Mouse (Mus musculus) spleen, postnatal 4 days (tissue): ENCODE data around the gene Mrps27.

Experiments
- DNase-seq, 2 experiments: peaks; one replicate each; pipeline ENCODE4 v3.0.0; 2022; ENCODE audit warnings: low spot score in 2 of 2

Gene Mrps27

DNA sequence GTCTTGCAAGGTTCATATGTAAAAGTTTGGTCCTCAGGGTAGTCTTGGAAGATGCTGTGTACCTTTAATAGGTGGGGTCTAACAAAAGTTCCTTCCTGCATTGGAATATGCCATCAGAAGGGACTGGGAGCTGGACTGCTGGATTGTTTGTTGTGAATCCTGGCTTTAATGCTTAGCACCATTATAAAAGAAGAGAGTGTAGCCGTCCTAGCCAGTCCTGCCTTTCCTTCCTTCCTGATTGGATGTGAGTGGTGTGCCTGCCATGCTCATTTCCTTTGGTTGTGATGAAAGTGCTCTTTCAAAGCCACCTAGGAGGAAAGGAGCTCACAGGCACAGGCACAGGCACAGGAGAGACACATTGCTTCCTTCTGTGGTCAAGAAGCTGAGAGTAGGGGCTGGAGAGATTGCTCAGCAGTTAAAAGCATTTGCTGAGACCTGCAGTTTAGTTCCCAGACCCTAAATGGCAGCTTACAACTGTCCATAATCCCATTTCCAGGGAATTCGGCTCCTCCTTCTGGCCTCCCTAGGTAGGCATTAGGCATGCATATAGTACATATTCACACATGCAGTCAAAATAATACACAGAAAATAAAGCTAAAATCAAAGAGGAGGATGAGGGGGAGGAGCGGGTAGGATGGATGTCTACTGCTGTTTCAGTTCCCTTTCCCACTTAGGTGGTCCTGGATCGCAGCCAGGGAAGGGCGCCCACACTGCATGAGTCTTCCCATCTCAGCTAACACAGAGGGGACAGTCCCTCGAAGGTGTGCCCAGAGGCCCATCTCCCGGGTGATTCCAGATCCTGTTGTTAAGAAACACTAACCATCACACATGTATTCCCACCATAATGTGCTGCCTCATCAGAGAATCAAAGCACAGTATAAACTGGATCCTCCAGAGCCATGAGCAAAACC is 43.6 kb downstream of the Mrps27 start:
- DNase-seq, result no peak

DNA sequence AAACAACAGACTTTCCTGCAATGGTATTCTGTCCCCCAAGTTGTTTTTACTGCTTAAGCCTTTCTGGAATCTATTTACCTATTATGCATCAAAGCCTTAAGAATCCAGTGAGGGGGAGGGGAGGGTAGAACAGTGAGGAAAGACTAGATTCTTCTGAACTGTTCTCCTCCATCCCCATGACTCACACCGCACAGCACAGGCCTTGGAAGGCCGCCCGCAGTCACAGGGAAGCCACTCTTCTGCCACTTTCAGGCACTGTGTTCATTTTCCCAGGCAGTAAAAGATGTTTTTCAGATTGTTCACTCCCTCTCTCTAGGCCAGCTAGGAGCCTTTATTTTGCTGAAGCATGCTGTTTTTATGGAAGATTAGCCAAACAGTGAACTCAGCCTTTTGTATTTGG is 46.8 kb downstream of the Mrps27 start:
- no peak for DNase-seq

DNA sequence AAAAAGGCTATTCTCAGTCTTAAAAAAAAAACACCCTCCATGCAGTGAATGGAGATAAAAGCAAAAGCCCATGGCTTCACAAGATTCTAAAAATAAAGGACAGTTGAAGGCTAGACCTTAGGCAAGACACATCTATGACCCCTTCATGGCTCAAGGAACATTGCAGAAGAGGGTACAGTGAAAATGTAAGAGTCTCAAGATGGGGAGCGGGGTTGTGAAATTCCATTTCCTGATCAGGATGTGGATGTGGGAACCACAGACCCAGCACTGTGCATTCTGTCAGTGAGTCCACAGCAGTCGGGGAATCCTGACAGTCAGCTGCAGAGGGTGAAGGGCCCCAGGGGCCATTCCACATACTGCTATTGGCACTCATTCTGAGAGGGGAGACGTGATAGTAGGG is 48.5 kb downstream of the Mrps27 start:
- no peak for DNase-seq

DNA sequence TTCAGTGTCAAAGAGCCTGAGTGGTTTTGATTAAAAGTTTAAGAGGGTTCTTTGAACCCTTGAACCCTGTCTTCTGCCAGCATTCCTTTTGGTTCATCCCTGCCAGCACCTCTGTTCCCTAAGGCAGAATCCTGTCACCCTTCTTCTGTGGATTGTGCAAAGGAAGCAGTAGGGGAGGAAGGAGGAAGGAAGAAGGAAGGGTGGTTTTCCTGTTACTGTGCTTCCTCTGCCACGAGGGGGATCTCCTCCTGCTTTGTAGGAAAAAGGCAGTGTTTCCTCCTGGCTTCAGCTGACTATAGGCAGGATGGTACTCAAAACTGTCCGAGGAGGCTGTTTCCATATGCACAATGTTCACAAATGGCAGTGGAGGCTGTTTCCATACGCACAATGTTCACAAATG is 50.1 kb downstream of the Mrps27 start:
- no peak for DNase-seq

DNA sequence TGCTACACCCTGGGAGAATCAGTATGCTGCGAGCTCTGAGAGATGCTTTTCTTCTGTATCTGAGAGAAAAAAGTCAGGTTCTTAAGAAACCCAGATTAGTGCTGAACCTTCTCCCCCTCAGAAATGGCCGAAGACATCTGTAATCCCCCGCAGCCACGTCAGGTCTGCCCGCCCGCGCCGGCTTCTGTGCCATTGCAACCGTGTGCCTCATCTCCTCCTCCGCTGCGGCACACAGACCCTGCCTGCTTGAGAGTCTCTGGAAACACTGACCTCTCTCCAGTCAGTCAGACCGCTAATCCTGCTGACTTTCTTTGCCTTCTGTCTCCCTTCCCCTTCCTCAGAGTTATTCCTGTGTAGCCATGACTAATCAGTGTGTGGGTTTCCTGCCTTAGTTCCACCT is 50.9 kb downstream of the Mrps27 start:
- DNase-seq, result no peak

DNA sequence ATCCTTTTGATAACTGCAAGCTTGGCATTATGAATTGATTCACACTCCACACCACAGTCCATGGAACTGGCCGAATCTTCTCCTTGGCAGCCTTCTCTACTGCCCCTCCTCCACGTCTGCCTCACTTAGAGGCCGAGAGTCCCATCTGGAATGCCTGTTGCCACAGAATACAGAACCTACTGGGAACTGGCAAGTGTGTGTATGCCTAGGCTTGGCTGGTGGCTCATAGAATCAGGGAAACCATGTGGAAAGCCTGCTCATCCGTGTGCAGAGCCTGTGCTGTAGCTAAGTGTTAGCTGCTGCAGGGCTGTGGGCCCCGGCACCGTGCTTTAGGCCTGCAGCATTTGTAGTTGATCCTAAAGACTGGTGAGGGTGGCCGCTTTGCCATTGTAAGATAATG is 52.6 kb downstream of the Mrps27 start:
- no peak for DNase-seq

DNA sequence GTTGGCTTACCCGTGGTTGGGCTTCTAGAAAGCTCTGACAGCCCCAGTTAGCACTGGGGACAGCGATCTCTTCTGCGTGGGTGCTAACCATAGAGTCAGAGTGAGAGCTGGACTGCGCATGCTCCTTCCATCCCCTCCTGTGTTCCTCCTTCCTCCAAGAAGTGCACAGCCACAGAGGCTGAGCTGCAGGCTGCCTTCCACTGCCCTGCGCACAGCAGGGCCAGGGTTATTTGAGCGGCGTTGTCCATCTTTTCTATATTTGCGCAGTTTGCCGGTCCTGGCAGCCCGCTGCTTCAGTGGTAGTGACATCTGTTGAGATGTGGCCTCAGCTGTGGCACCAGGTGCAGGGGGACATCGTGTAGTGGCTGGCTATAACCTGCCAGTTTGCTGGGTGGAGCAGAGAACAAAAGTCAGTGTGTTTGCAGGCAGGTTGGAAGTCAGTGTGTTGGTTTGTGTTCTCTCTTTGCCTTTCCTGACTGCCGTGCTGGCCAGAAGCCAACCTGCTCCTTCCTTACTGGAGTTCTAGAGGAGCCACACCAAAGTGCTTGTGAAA is 53.6 kb downstream of the Mrps27 start:
- DNase-seq, result no peak

DNA sequence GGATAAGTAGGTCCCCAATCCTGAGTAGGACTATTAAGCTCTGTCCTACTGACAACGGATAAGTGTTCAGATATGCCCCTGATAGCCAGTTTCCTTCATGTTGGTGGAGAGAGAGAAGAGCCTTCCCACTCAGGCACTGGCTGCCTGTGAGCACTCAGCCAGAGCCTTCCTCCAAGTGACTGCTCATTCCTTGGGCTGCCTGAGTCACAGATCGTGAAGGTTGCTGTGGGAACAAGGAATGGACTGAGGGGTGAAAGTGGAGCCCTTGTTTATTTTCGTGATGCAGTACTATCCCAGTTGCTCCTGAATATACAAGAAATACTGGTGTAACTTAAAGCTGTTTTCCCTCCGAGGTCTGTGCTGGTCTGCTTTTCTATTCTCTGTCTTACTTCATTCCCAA is 54.8 kb downstream of the Mrps27 start:
- no peak for DNase-seq

DNA sequence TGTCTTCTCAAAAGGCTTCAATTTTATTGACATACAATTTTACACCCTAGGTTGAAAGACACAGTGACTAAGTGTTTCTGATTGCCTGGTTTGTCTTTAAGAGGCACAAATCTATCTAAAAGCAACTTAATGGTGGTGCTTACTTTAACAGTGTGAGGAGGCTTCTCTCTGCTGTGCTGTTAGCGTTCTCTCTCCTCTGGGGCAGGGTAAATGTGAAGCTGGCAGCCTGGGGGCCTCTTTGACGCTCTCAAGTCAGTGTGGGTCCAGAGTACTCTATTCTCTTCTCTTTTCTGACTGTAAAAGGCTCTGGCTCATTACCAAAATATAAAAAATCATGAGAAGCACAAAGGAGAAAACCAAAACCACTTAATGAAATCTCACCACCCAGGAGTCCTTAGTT is 64.6 kb downstream of the Mrps27 start:
- DNase-seq, result no peak

DNA sequence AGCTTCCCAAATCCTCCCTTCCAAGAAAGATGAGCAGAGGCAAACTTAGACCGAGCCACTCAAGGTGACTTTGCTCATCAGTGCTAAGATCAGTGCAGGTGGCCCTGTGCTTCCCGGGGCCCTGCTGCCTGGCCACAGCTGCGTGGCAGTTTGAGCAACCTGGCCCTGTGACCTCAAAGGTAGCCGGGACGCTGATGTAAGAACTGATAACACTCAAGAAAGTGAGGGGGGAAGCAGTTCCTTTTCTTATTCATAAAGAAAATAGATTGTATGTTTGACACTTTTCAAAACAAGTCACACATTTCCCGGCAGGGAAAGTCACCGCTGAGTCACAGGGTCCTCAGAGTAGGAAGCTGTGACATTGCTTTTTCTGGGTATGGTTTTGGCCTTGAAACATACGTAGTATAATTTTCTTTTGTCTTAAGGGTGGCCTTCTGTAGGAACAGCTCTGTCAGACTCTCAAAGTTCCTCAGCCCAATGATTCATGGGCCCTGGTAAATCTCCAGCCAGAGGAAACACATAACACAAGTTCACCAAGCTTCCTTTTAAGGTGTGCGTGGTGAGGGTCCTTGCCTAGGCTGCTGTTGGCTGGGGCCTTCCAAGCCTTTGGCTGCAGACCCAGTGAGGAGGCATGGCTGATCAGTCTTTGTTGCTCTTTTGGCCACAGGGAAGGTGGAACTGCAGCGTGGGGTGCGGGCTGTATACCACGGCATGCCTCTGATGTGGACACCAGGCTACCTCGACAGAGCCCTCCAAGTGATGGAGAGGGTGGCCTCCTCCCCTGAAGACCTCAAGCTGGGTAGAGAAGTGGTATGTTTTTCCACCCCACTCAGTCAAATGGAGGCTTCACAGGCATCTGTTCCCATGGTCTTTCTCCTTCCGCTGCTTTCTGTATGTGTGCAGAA is 66.3 kb downstream of the Mrps27 start:
- DNase-seq, result no peak

DNA sequence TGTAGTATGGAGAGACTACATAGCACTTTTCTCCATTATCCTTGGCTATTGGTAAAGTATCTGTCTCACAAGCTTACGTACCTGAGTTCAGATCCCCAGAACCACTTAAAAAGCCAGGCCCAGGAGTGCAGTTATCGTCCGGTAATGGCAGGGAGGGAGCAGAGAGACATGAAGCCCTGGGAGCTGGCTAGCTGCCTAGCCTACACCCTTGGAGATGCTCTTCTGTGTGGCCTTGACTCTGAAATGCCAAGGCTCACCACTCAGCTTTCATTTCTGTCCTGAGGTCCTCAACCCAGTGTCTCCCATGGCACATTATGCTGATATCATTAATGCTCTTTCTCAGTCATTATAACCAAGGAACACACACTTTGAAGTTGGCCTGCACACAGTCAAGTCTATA is 67.2 kb downstream of the Mrps27 start:
- DNase-seq, result no peak

DNA sequence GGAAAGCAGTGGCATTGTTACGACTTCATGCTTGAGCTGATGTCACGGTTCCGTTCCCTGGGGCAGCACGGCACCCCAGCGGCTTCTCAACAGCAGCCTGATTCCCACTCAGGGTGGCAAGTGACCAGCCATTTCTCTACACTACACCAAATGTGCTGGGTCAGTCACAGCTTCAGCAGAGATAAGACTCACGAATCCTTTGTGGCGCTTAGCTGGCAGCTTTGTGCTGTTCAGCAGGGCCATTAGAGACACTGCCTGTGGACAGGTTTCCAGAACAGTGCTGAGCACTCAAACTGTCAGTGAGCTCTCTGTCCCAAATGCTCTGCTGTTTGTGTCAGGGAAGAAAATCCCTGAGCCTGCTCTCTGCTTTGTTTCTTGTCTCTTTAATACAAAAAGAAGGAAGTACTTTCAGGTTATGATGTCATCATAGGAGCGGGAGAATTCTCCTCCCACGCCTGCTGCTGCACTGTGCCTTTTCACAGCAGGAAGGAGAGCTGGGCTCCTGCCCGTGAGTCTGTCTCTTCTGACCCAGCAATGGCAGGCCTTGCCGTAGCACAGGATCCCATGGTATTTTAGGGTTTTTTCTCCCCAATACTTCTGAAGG is 68.0 kb downstream of the Mrps27 start:
- DNase-seq, result no peak

DNA sequence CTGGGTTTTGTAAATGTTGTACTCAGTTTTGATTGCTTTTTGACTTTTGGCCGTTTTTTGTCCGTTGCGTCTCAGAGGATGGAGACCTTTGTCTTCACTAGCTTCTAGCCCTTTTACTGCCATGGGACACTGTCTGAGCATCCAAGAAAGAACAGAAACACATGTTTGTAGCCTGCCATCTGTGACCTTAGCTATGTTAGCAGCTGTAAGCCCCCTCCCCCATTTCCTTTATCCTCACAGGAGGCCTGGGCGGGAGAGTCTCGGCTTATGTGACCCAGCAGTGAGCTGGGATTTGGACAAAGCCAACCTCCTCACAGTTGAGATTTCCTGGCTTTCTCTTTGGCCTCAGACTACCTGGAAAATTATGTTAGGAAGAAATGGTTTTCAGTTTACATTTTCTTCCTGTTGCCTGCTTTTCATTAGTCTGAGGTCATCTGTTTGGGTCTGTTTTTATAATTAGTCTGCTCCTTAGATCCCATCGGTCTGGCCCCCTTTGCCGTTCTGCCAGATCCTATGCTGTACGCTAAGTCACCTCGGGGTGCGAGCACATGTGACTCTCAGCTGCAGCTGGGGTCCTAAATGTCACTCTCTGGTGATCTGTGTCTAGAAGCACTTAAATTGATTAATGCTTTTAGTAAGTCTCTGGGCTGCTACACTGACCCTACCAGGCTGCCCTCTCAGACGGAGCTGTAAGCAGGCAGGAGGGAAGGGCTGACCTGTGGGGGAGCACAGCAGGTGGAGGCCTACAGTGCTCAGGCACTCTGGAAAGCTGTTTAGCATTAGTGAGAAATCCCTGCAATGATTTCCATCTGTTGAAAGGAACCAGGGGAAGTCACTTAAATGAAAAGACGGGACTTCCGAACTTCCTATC is 69.1 kb downstream of the Mrps27 start:
- DNase-seq, result no peak

DNA sequence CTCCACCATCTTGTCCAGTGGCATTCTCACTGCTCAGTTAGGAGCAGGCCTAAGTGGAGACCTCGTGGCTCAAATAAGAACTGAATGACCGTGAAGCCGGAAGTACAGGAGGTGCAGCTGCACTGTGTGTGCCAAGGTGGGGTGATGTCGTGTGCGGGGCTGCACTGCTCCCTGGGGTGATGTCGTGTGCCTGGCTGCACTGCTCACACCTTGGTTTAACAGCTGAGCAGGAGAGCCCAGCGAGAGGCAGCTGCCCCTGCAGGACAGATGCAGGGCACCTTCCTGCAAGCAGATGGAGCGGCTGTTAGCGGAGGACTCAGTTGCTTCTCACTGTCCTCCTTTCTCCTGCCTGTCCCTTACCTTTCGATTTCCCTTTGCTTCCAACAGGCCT is 69.8 kb downstream of the Mrps27 start:
- DNase-seq, result no peak

DNA sequence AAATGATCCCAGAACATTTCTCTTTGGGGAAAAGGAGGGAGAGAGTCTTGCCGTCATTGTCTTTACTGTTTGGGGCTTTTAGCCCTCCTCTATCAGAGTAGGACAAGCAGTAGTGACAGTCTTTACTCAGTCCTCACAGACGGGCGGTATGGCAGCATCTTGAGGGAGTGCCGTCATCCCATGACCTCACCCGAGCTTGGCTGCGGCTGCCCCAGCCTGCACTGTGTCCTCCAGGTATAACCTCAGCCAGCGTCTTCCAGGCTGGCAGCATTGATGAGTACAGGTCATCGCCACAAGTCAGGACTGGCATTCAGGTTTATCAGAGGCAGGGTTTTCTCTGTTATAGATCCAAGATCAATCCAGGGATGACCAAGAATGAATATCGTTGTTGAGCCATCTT is 72.0 kb downstream of the Mrps27 start:
- DNase-seq, result no peak

DNA sequence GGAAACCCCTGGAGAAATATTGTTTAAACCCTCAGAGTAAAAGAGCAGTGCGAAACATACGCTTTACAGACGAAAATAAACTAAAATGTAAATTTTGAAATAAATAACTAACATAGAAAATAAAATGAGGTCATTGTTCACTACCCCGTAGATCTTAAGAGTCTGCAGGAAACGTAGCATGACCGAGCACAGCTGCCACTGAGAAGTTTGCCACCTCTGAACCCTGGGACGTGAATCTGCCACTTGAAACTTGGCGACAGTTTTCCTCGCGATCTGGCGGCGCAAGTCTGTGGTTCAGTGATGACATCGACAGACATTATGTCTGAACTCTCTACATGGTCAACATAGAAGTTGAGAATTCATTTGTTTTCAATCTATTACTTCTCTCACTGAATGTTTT is 79.0 kb downstream of the Mrps27 start:
- no peak for DNase-seq

DNA sequence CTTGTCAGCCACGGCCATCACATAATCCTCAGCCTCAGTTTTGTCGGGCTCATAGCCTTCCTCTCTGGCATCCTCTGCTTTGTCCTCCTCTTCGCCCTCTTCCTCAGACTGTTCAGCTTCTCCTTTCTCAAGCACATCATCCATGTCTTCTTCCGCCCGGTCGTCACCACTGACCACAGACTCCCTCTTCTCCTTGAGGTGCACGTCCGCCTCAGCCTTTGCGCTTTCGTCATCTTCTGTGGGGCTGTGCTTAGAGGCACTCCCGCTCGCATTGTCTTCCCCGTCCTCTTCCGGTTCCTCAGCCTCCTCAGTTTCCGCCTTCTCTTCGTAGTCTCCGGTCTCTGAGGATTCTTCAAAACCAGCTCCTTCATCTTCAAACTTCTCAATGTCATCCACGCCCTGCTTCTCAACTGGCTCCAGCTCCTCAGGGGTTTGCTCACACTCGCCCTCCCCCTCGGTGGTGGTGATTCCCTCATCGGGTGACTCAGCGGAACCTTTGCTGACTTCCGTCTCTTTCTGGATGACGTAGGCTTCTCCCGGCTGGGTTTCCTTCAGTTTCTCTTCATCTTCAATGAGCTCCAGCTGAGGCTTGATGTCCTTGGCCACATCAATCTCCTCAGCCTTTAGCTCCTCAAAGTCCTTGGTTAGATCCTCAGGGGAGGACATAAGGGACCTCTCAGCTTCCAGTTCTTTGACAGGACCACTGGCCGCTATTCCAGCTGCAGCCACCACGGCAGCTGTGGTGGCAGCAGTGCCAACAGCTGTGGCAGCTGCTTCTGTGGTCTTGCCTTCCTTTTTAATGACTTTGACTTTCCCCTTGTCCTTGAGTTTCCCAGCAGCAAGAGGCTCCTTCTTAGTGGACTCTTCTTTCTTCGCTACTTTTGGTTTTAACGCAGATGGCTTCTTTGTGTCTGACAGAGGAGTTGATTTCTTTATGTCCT is 88.8 kb downstream of the Mrps27 start:
- DNase-seq, result no peak

DNA sequence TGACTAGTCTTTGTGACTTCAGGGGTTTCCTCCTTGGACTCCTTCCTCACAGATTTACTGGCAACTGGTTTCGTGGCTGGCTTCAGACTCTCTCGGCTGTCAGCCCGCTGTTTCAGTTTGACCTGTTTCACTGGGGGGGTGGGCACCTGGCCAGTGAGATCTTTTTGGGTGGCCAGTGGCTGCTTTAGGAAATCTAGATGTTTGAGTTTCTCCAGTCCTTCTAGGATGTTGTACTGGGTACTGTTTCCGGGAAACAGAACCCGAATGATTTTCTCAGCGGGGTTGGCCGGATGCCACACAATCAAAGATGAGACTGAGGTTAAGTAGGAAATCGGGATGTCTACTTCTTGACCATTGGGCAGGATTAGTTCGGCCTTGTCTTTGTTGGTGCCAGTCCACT is 89.9 kb downstream of the Mrps27 start:
- no peak for DNase-seq

DNA sequence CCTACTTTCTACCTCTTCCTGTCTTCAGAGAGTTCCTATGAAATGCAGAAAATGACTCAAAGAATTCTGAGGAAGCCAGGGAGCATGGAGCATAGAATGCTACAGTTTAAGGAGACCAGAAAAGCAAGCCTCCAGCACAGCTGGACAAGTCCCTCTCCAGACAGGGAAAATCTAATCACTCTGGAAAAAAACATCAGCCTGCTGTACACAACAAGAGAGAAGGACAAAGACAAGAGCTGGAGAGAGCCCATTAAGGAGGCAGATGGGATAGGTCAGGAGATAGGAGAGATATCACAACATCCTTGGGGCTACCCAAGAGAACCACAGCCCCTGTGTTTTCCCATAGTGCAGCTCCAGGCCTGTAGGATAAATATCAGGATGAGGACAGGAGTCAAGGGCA is 92.5 kb downstream of the Mrps27 start:
- no peak for DNase-seq

DNA sequence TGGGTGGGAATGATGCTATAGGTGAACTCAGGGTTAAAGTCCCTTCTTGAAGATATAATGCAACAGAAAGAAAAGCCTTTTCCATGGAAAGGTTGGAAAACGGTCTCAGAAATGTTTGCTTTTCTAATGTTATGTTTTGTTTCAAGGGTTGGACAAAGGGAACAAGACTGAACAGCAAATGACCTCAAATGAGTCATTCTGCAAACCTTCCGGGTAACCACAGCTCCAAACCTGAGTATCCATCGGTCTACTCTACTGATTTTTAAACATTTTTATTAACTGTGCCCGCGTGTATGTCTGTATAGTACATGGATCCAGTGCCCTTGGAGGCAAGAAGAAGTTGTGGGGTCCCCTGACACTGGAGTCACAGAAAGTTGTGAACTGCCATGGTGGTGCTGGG is 94.8 kb downstream of the Mrps27 start:
- DNase-seq, result no peak
